Mouse (Mus musculus): ENCODE measurements around the gene Eif4g3.

The Eif4g3 gene

GRCm38 (mm10) chr4:138160918-138161317 lies 168.1 kb downstream of the Eif4g3 start:
- DNase-seq (ENCODE audit: low read depth, low spot score), result no peak

GRCm38 (mm10) chr4:138161550-138161949 lies 168.7 kb downstream of the Eif4g3 start:
- DNase-seq (ENCODE audit: low read depth, low spot score), result no peak

- DNase-seq (ENCODE audit: low read depth, low spot score), result no peak
Measured at GRCm38 (mm10) chr4:138163836-138164235, 171.0 kb downstream of the Eif4g3 start.

- DNase-seq (ENCODE audit: low read depth, low spot score), result no peak
Measured at GRCm38 (mm10) chr4:138164860-138165259, 172.0 kb downstream of the Eif4g3 start.

GRCm38 (mm10) chr4:138166519-138166918 lies 173.7 kb downstream of the Eif4g3 start:
- peak; percentile 32 for DNase-seq (ENCODE audit: low read depth, low spot score)

GRCm38 (mm10) chr4:138168162-138168561 lies 175.3 kb downstream of the Eif4g3 start:
- DNase-seq (ENCODE audit: low read depth, low spot score), result no peak

- DNase-seq (ENCODE audit: low read depth, low spot score), result no peak
Measured at GRCm38 (mm10) chr4:138169420-138169819, 176.6 kb downstream of the Eif4g3 start.

- DNase-seq (ENCODE audit: low read depth, low spot score), result no peak
Measured at GRCm38 (mm10) chr4:138172686-138173085, 179.9 kb downstream of the Eif4g3 start.

- DNase-seq (ENCODE audit: low read depth, low spot score), result no peak
Measured at GRCm38 (mm10) chr4:138179391-138179790, 186.6 kb downstream of the Eif4g3 start.

- no peak for DNase-seq (ENCODE audit: low read depth, low spot score)
Measured at GRCm38 (mm10) chr4:138180719-138181118, 187.9 kb downstream of the Eif4g3 start.

- DNase-seq (ENCODE audit: low read depth, low spot score), result no peak
Measured at GRCm38 (mm10) chr4:138184056-138184455, 191.2 kb downstream of the Eif4g3 start.

GRCm38 (mm10) chr4:138184573-138184981 lies 191.8 kb downstream of the Eif4g3 start:
- DNase-seq (ENCODE audit: low read depth, low spot score), result no peak

- no peak for DNase-seq (ENCODE audit: low read depth, low spot score)
Measured at GRCm38 (mm10) chr4:138185961-138186360, 193.1 kb downstream of the Eif4g3 start.

- no peak for DNase-seq (ENCODE audit: low read depth, low spot score)
Measured at GRCm38 (mm10) chr4:138187995-138188394, 195.2 kb downstream of the Eif4g3 start.

- no peak for DNase-seq (ENCODE audit: low read depth, low spot score)
Measured at GRCm38 (mm10) chr4:138192561-138192960, 199.7 kb downstream of the Eif4g3 start.

GRCm38 (mm10) chr4:138200769-138201168 lies 207.9 kb downstream of the Eif4g3 start:
- no peak for DNase-seq (ENCODE audit: low read depth, low spot score)

- no peak for DNase-seq (ENCODE audit: low read depth, low spot score)
Measured at GRCm38 (mm10) chr4:138201696-138202095, 208.9 kb downstream of the Eif4g3 start.

GRCm38 (mm10) chr4:138210116-138210515 lies 217.3 kb downstream of the Eif4g3 start:
- no peak for DNase-seq (ENCODE audit: low read depth, low spot score)

GRCm38 (mm10) chr4:138213861-138214260 lies 221.0 kb downstream of the Eif4g3 start:
- DNase-seq (ENCODE audit: low read depth, low spot score), result no peak

- DNase-seq (ENCODE audit: low read depth, low spot score), result no peak
Measured at GRCm38 (mm10) chr4:138215671-138216199, 222.9 kb downstream of the Eif4g3 start.

GRCm38 (mm10) chr4:138216200-138216890 lies 223.5 kb downstream of the Eif4g3 start, which contains the start of gene Hp1bp3:
Gene Hp1bp3, plus strand, starts transcription at chr4:138216296.
- DNase-seq (ENCODE audit: low read depth, low spot score), result peak; percentile 87

GRCm38 (mm10) chr4:138216891-138217392 lies 224.1 kb downstream of the Eif4g3 start:
- peak; percentile 99 for DNase-seq (ENCODE audit: low read depth, low spot score)

- DNase-seq (ENCODE audit: low read depth, low spot score), result no peak
Measured at GRCm38 (mm10) chr4:138217441-138217840, 224.6 kb downstream of the Eif4g3 start.
